Mouse (Mus musculus) CH12.LX (cell line): ENCODE measurements around the gene Hs1bp3. TPM values are rescaled to one million over a fixed set of nuclear protein-coding genes. Genes with fewer than 3 reads are reported as not detected.

Experiments used
- DNase-seq: peaks from one replicate; pipeline ENCODE4 v3.0.0-alpha.2; 2013; ENCODE audit errors: extremely low read depth
- H3K27ac ChIP-seq: 2 replicates; pipeline ENCODE4 v1.5.1; 2012; ENCODE audit warnings: low read depth, mild to moderate bottlenecking, control low read depth, moderate library complexity; ENCODE audit not compliant: insufficient read depth
- H3K27me3 ChIP-seq: replicated peaks from 2 replicates; pipeline ENCODE3; 2012; ENCODE audit warnings: inconsistent platforms
- H3K36me3 ChIP-seq, 2 experiments: replicated peaks in 1 of 2; 2 replicates each; pipeline versions ENCODE3 to v1.6.1; 2012; ENCODE audit warnings: inconsistent platforms in 1 of 2, low read length in 1 of 2, mild to moderate bottlenecking in 1 of 2, mixed read lengths in 1 of 2, moderate library complexity in 1 of 2; ENCODE audit not compliant: control insufficient read depth in 1 of 2, insufficient read depth in 1 of 2
- H3K4me1 ChIP-seq, 2 experiments: 2 replicates each; pipeline ENCODE4 v1.6.1; 2012; ENCODE audit warnings: inconsistent platforms in 1 of 2, moderate library complexity in 1 of 2; ENCODE audit not compliant: insufficient read depth in 2 of 2, control insufficient read depth in 1 of 2
- H3K4me2 ChIP-seq: 2 replicates; pipeline ENCODE4 v1.6.1; 2012; ENCODE audit warnings: low read depth, mild to moderate bottlenecking, control low read depth; ENCODE audit not compliant: poor library complexity, insufficient read depth, severe bottlenecking
- H3K4me3 ChIP-seq, 3 experiments: fragments of 150-350 bp in 1 of 3; sonication (generic) in 1 of 3; replicated peaks in 1 of 3; 2 replicates each; pipeline versions ENCODE3 to v1.5.1; 2011 to 2012; ENCODE audit warnings: low read depth in 2 of 3, low read length in 2 of 3, mild to moderate bottlenecking in 2 of 3, moderate library complexity in 2 of 3, control low read depth in 1 of 3, improper control_type of control experiment in 1 of 3, inconsistent platforms in 1 of 3, mixed read lengths in 1 of 3; ENCODE audit not compliant: poor library complexity in 1 of 3
- H3K79me2 ChIP-seq: replicated peaks from 2 replicates; pipeline ENCODE4 v1.6.1; 2012; ENCODE audit warnings: mild to moderate bottlenecking, moderate library complexity; ENCODE audit not compliant: control insufficient read depth, poor library complexity, insufficient read depth, severe bottlenecking; ENCODE audit errors: extremely low read depth
- H3K9ac ChIP-seq: 2 replicates; pipeline ENCODE4 v1.6.1; 2012; ENCODE audit warnings: low read depth, mild to moderate bottlenecking, control low read depth, moderate library complexity; ENCODE audit not compliant: insufficient read depth
- H3K9me3 ChIP-seq: replicated peaks from 2 replicates; pipeline ENCODE3; 2012; ENCODE audit warnings: low read length, inconsistent platforms, mixed read lengths
- EP300 ChIP-seq: IDR thresholded peaks from 2 replicates; pipeline ENCODE4 v1.6.1; 2011; ENCODE audit warnings: low read length, improper control_type of control experiment
- ETS1 ChIP-seq: conservative IDR thresholded peaks from 2 replicates; pipeline ENCODE4 v1.6.1; 2012; ENCODE audit warnings: low read depth, mild to moderate bottlenecking, inconsistent platforms, low read length, improper control_type of control experiment, moderate library complexity
- GABPA ChIP-seq: IDR thresholded peaks from 2 replicates; pipeline ENCODE4 v1.6.1; 2012; ENCODE audit warnings: low read depth, low read length, improper control_type of control experiment, inconsistent platforms; ENCODE audit not compliant: insufficient replicate concordance
- HCFC1 ChIP-seq: IDR thresholded peaks from 2 replicates; pipeline ENCODE4 v1.6.1; 2012; ENCODE audit warnings: low read depth, mild to moderate bottlenecking, inconsistent platforms, low read length, improper control_type of control experiment
- IRF4 ChIP-seq: IDR thresholded peaks from 2 replicates; pipeline ENCODE4 v1.6.1; 2014; ENCODE audit warnings: low read depth, mild to moderate bottlenecking, inconsistent platforms, low read length, improper control_type of control experiment
- KAT2A ChIP-seq: IDR thresholded peaks from 2 replicates; pipeline ENCODE4 v1.6.1; 2012; ENCODE audit warnings: low read length, improper control_type of control experiment, inconsistent platforms; ENCODE audit not compliant: insufficient replicate concordance
- MAX ChIP-seq: IDR thresholded peaks from 2 replicates; pipeline ENCODE4 v1.6.1; 2011; ENCODE audit warnings: low read length, improper control_type of control experiment
- MAZ ChIP-seq: IDR thresholded peaks from 2 replicates; pipeline ENCODE4 v1.6.1; 2012; ENCODE audit warnings: low read depth, mild to moderate bottlenecking, inconsistent platforms, low read length, improper control_type of control experiment, moderate library complexity
- MEF2A ChIP-seq: IDR thresholded peaks from 2 replicates; pipeline ENCODE4 v1.6.1; 2014; ENCODE audit warnings: low read depth, mild to moderate bottlenecking, inconsistent platforms, low read length, improper control_type of control experiment, borderline replicate concordance
- MXI1 ChIP-seq: IDR thresholded peaks from 2 replicates; pipeline ENCODE4 v1.6.1; 2011; ENCODE audit warnings: mild to moderate bottlenecking, low read depth, low read length, improper control_type of control experiment
- MYC ChIP-seq: IDR thresholded peaks from 2 replicates; pipeline ENCODE4 v1.6.1; 2011; ENCODE audit warnings: low read depth, mild to moderate bottlenecking, improper control_type of control experiment, low read length
- NRF1 ChIP-seq: IDR thresholded peaks from 2 replicates; pipeline ENCODE4 v1.6.1; 2014; ENCODE audit warnings: low read depth, mild to moderate bottlenecking, inconsistent platforms, low read length, improper control_type of control experiment, moderate library complexity
- POLR2A ChIP-seq: IDR thresholded peaks from 2 replicates; pipeline ENCODE4 v1.6.1; 2011; ENCODE audit warnings: low read depth, mild to moderate bottlenecking, improper control_type of control experiment, low read length
- POLR2AphosphoS2 ChIP-seq: IDR thresholded peaks from 2 replicates; pipeline ENCODE4 v1.6.1; 2011; ENCODE audit warnings: low read depth, low read length, improper control_type of control experiment
- RAD21 ChIP-seq: IDR thresholded peaks from 2 replicates; pipeline ENCODE4 v1.6.1; 2011; ENCODE audit warnings: low read depth, mild to moderate bottlenecking, low read length, improper control_type of control experiment, moderate library complexity
- SMC3 ChIP-seq: IDR thresholded peaks from 2 replicates; pipeline ENCODE4 v1.6.1; 2011; ENCODE audit warnings: low read depth, low read length, improper control_type of control experiment
- TBP ChIP-seq: conservative IDR thresholded peaks from 2 replicates; pipeline ENCODE4 v1.6.1; 2011; ENCODE audit warnings: low read depth, low read length, improper control_type of control experiment
- UBTF ChIP-seq: IDR thresholded peaks from 2 replicates; pipeline ENCODE4 v1.6.1; 2012; ENCODE audit warnings: low read depth, mild to moderate bottlenecking, inconsistent platforms, low read length, improper control_type of control experiment, moderate library complexity
- USF1 ChIP-seq: IDR thresholded peaks from 2 replicates; pipeline ENCODE4 v1.6.1; 2014; ENCODE audit warnings: low read depth, mild to moderate bottlenecking, inconsistent platforms, low read length, improper control_type of control experiment
- USF2 ChIP-seq: conservative IDR thresholded peaks from 2 replicates; pipeline ENCODE4 v1.6.1; 2011; ENCODE audit warnings: low read depth, low read length, improper control_type of control experiment
- ZKSCAN1 ChIP-seq: IDR thresholded peaks from 2 replicates; pipeline ENCODE4 v1.6.1; 2012; ENCODE audit warnings: low read depth, inconsistent platforms, low read length, improper control_type of control experiment, borderline replicate concordance
- ZMIZ1 ChIP-seq: IDR thresholded peaks from 2 replicates; pipeline ENCODE4 v1.6.1; 2012; ENCODE audit warnings: low read depth, mild to moderate bottlenecking, inconsistent platforms, low read length, improper control_type of control experiment
- dilution Hi-C: fragments of 300-500 bp; cut with MboI; formaldehyde crosslinking; loops from 2 replicates; pipeline ENCODE4 v1.14.3; 2020; ENCODE audit warnings: low sequenced_read_pairs; ENCODE audit not compliant: extremely low pct_unique_long_range_greater_than_20kb, extremely low pct_ligation_motif_present
- in situ Hi-C: fragments of 300-500 bp; cut with MboI; formaldehyde crosslinking; loops from 3 replicates; pipeline ENCODE4 v1.14.3; 2019; ENCODE audit warnings: low sequenced_read_pairs, low pct_ligation_motif_present, low pct_unique_long_range_greater_than_20kb, mixed read lengths
- polyA plus RNA-seq: library from polyadenylated mRNA; unstranded; fragments of >175 nt; gene quantifications from 2 replicates; pipeline ENCODE4 v1.2.1, GENCODE M21; 2012; ENCODE audit warnings: low read depth; ENCODE audit not compliant: insufficient read length
- total RNA-seq, 2 experiments: library from RNA; depleted of rRNA; stranded (reverse); fragments of 300-350 nt in 1 of 2; fragments of >200 nt in 1 of 2; gene quantifications; 2 replicates each; pipeline ENCODE4 v1.2.3; 2012 to 2014

Hs1bp3 gene
- total and polyA plus RNA-seq, 3 experiments = 2.6 to 10.1 (median 4.7) TPM

- no peaks in the 10 kb centered on the region for H3K79me2 ChIP-seq
- H3K27me3 ChIP-seq = no peaks in the 10 kb centered on the region
- H3K27ac ChIP-seq = no peak overlapping the region
- dilution Hi-C loops (no loop called here), in situ Hi-C loops (no loop called here)
- peaks cover 4 to 24% of the 10 kb centered on the region in 2 experiments; a peak in 2 of 4 replicates for H3K4me1 ChIP-seq
- H3K36me3 ChIP-seq = peaks cover 29 to 97% of the 10 kb centered on the region in 2 experiments
- no peak overlapping the region for H3K9ac ChIP-seq
- no peak overlapping the region for H3K4me3 ChIP-seq
- H3K4me2 ChIP-seq = no peak overlapping the region
- TF ChIP-seq RAD21 (no peak), USF1 (no peak), KAT2A (no peak), HCFC1 (no peak), POLR2A (no peak), MEF2A (no peak), EP300 (no peak), IRF4 (no peak), SMC3 (no peak), UBTF (no peak), ETS1 (no peak)
- no peak for DNase-seq
- H3K9me3 ChIP-seq = no peaks in the 10 kb centered on the region
These were observed 22.3 kb downstream of the Hs1bp3 start for GRCm38 (mm10) chr12:8335503-8335902.

GRCm38 (mm10) chr12:8336601-8337285 lies 23.5 kb downstream of the Hs1bp3 start:
- TF ChIP-seq ZKSCAN1 (no peak), MAZ (no peak), MAX (no peak), UBTF (no peak), TBP (no peak), ZMIZ1 (no peak), MEF2A (no peak), USF2 (no peak), NRF1 (no peak), HCFC1 (no peak), MYC (no peak), SMC3 (no peak), POLR2AphosphoS2 (no peak), USF1 (no peak), MXI1 (no peak), GABPA (no peak)
- Histone ChIP-seq H3K36me3 (peaks cover 25 to 96% of the 10 kb centered on the region in 2 experiments), H3K4me2 (no peak overlapping the region), H3K4me1 (peaks cover 4 to 28% of the 10 kb centered on the region in 2 experiments; a peak in 2 of 4 replicates), H3K9me3 (no peaks in the 10 kb centered on the region), H3K79me2 (no peaks in the 10 kb centered on the region), H3K9ac (no peak overlapping the region), H3K27ac (no peak overlapping the region), H3K4me3 (no peak overlapping the region), H3K27me3 (no peaks in the 10 kb centered on the region)
- dilution Hi-C loops = no loop called here
- in situ Hi-C loops = no loop called here
- no peak for DNase-seq
